Mouse (Mus musculus) spleen, adult 12 weeks (tissue): ENCODE data around the gene Chpf2.

ENCODE experiments used
- DNase-seq: peaks from one replicate; pipeline ENCODE4 v3.0.0; 2022; ENCODE audit warnings: low spot score

Chpf2 gene

DNA sequence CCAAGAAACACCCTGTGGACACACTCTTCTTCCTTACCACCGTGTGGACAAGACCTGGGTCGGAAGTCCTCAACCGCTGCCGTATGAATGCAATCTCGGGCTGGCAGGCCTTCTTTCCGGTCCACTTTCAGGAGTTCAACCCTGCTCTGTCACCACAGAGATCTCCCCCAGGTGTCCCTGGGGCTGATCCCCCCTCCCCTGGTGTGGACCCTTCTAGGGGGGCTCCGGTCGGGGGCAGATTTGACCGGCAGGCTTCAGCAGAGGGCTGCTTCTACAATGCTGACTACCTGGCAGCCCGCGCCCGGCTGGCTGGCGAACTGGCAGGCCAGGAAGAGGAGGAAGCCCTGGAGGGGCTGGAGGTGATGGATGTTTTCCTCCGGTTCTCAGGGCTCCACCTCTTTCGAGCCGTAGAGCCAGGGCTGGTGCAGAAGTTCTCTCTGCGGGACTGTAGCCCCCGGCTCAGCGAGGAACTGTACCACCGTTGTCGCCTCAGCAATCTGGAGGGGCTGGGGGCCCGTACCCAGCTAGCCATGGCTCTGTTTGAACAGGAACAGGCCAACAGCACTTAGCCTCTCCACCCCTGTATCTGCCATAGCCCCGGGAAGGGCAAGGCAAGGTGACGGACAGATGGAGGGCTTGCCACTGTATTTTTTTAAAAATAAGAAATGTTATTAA lies 5.4 kb downstream of the Chpf2 start:
- no peak for DNase-seq

GRCm38 (mm10) chr5:24592471-24593160 lies 6.1 kb downstream of the Chpf2 start:
- no peak for DNase-seq

GRCm38 (mm10) chr5:24593230-24593629 lies 6.7 kb downstream of the Chpf2 start:
- no peak for DNase-seq

GRCm38 (mm10) chr5:24593928-24594327 lies 7.4 kb downstream of the Chpf2 start:
- no peak for DNase-seq

DNA sequence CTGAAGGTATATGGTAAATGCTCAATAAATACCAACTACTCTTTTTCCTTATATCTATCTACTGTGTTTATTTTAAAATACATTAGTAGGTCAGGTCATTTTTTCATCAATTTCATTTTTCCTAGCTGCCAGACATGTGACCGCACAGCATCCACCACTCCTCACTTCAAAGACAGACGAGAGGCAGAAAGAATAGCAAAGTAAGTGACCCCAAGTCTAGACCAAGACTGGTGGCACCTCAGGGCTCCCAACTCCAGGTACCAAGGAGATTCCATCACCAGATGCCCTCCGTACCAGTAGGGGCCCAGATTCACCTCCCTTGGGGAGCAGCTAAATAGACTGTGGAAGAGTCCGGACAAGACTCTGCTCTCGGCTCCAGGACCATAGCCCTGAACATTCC lies 7.8 kb downstream of the Chpf2 start:
- no peak for DNase-seq

DNA sequence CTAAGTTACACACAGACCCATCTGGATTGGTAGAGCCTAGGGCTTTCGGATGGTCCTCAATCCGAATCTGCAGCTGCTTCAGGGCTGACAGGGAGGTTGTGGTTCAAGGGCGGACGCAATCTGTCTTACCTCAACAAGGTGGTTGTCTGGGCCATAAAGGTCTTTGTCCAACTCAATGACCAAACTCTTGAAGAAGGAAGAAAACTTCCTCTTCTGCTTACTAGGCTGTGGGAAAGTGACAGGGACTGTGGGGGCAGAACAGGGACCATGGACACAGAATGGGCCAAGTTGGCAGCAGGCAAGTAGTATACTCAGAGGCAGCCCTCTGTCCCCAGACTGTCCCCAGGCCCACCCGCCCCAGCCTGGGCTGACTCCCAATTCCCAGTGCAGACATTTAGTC lies 8.7 kb downstream of the Chpf2 start:
- DNase-seq, result no peak

DNA sequence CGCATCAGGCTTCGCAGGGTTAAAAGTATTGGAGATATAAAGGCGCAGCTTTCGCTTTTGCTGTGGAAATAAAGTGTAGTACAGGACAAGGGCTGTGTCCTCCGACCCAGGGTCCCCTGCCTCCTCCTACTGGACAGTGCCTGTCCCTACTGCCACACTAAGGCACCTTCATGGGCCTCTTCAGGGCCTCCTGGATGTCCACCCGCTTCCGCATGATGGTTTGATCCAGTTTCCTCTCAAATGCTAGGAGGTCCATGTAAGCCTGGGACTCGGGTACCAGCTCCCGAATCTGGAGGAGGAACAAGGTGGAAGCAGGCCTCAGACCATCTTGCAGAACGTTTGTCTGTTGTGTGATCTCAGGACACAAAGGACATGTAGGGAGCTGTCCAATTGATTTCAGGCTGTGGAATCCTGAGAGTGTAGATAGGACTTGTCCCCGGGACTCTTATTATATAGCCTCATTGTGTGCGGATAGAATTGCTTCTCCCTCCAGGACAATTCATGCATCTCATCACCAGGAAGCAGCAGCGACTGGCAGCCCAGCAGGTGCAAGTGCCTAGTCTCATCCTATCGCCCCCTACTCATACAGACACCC lies 9.3 kb downstream of the Chpf2 start:
- no peak for DNase-seq

GRCm38 (mm10) chr5:24596519-24597171 lies 10.1 kb downstream of the Chpf2 start:
- DNase-seq, result no peak

DNA sequence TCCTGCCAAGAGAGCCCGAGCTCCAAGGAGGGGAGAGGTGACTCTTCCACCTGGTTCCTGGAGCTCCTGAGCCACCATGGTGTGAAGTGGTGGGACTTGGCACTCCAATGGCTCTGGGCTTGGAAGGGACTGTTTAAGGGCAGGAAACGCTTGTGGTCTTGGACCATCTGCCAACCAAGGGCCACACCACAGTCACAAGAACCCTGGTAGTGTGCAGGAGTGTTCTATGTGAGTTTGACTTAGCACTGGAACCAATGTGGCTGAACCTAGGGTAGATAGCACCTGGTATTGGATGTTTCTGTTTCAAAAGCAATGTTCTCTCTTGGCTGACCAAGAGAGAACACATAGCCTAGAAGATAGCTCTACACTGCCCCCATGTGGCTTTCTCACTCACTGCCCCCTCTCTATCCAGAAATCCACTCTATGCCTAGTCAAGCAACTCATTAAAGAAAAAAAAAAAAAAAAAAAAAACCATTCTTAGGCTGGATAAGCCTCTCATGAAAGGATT lies 10.7 kb downstream of the Chpf2 start:
- DNase-seq, result peak; percentile 53

DNA sequence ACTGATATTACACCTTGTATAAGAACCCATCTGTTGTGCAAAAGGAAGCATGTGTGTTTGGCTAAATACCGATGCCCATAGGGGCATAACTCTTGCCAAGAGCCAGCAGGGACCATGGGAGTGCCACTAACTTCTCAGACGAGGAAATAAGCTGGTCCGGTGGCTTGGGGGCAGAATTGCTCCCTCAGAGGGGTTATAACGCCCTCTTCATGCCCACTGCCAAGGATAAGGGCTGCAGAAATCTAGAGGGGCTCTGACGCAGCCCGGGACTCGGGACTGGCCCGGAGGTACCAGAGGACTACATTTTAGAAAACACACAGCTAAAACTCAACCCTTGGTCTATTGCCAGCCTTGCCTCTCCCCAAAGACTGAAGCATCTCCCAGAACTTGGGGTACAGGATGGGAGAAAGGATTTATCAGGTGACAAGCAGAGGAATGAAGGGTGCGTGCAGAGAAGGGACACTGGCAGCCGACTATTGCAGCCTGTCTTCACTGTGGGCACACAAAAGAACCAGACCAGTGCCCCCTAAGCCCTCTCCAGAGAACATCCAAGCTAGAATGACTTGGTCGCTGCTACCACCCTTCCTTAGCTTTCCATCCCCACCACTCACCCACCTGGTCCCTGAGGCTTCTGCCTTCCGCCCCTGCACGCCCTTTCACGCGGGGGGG lies 11.5 kb downstream of the Chpf2 start:
- no peak for DNase-seq

- no peak for DNase-seq
Measured at GRCm38 (mm10) chr5:24598570-24599006, 12.0 kb downstream of the Chpf2 start.

DNA sequence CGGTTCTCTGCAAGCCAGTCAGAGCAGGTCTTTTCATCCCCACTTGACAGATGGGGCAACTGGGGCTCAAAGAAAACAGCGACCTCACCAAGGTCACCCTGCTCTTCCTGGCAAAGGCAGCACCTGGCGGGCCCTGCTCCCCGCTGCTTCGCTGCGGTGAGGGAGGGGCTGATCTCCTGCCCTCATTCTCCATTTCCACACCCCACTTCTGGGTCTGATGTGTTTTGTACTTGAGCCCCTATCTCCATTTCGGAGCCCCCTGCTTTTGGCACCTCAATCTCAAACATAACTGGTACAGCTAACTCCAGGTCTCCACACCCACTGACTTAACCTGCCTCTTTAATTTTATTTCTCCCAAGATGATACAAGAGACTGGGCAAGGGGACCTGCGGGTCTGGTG lies 12.6 kb downstream of the Chpf2 start:
- no peak for DNase-seq

DNA sequence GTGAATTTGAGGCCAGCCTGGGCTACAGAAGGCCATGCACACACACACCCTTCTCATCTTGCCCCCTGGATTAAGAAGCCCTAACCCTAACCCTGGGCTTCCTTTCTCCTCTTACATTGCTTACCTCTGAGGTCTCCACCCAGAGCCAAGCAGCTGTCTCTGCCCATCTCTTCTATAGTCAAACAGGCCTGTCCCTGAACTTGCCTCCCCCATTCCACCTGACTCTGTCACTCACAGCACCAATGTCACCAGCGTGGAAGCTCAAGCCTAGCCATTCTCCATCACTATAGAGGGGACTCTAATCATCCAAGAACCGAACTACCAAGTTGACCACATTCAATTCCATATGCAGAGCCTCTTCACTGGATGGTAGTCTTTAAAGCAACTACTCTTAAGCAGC lies 13.7 kb downstream of the Chpf2 start:
- no peak for DNase-seq

GRCm38 (mm10) chr5:24601071-24601835 lies 14.7 kb downstream of the Chpf2 start:
- DNase-seq, result no peak

GRCm38 (mm10) chr5:24601911-24602750 lies 15.6 kb downstream of the Chpf2 start:
- DNase-seq, result no peak

DNA sequence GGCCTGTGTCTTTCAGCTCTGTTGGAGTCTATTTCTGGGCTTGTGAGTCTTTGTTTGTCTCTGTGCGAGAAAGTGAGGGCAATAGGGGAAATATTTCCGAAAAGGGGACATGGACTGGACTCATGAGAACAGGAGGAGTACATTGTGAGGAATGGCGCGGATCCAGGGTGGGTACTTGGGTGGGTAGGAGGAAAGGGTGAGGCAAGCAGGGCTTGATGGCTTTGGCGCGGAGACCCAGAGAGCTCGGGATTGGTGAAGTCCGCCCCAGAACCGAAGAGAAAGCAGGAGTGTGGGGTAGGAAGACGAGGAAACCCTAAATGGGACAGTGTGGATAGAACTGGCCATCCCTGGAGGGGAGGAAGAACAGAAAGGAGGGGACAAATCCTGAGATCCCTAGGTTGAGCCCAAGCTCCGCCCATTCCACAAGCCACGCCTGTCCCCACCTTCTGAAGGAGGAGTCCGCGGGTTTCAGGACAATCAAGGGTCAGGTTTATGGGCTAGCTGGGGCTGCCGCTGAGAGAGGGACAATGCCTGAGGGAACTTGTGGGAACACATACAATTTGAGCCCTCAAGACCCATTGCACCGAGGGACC lies 16.3 kb downstream of the Chpf2 start:
- no peak for DNase-seq

- DNase-seq, result no peak
Measured at GRCm38 (mm10) chr5:24603431-24604010, 17.0 kb downstream of the Chpf2 start.

- no peak for DNase-seq
Measured at GRCm38 (mm10) chr5:24604080-24604655, 17.6 kb downstream of the Chpf2 start.

- DNase-seq, result no peak
Measured at GRCm38 (mm10) chr5:24604656-24605100, 18.1 kb downstream of the Chpf2 start.
